Mouse (Mus musculus) gastrocnemius, adult 8-10 months (tissue): Measurements from ENCODE around the gene Prss57. TPM values are rescaled to one million over a fixed set of nuclear protein-coding genes. Genes with fewer than 3 reads are reported as not detected.
A peak's percentile ranks its signal among the peaks of the same experiment; 100 is the strongest.
"Not testable (repeated sequence)": the region's sequence is repeated elsewhere in the genome, so short reads cannot be mapped to it uniquely, and the experiment has no call there.

ENCODE experiments used
- DNase-seq, 2 experiments: peaks; one replicate each; pipeline ENCODE4 v3.0.0; 2022; ENCODE audit warnings: low spot score in 2 of 2
- total RNA-seq, 4 experiments: library from RNA; stranded (reverse); gene quantifications; 2 replicates each; pipeline ENCODE4 v1.2.4; 2022

Prss57 gene
- total RNA-seq, 4 experiments from 2014 or later = not detected

DNA sequence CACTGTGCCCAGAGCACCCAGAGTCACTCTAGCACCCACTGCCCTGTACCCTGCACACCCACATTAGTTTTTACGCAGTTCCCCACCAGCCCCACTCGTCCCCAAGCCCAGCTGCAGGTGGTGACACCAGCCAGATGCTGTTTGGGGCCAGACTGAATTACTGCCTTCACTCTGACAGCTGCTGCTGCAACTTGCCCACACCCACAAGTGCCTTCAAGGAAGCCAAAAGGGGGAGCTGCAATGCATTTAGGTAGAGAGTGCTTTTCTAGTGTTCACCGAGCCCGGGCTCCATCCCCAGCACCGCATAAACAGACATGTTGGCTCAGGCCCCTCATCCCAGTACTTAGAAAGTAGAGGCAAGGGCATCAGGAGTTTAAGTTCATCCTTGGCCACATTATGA, 8.8 kb downstream of the Prss57 start:
- DNase-seq = no peak

DNA sequence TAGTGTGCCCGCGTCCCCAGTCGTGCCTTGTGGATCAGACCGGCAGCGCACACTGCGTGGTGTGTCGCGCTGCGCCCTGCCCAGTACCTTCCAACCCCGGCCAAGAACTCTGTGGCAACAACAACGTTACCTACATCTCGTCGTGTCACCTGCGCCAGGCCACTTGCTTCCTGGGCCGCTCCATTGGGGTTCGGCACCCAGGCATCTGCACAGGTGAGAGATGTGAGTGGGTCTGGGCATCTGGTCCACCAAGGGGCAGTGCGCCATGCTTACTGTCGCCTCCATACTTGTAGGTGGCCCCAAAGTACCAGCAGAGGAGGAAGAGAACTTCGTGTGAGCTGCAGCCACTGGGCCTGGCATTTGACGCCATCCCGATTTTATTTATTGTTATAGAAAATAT, 9.6 kb downstream of the Prss57 start:
- DNase-seq = no peak

DNA sequence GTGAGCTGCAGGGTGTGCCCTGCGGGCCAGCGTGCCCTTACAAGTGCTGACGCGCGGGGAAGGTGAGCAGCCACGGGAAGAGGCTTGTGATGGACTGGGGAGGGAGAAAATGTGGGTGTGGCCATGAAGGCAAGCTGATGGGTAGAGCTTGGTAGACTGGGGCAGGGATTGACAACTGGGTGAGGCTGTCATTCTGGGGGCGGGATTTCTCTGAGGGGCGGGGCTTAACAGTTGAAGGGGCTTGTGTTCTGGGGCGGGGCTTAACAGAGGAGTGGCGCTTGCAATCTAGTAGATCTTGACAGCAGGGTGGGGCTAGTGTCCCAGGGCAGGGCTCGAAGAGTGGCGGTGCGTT, 10.1 kb downstream of the Prss57 start:
- DNase-seq = no peak

DNA sequence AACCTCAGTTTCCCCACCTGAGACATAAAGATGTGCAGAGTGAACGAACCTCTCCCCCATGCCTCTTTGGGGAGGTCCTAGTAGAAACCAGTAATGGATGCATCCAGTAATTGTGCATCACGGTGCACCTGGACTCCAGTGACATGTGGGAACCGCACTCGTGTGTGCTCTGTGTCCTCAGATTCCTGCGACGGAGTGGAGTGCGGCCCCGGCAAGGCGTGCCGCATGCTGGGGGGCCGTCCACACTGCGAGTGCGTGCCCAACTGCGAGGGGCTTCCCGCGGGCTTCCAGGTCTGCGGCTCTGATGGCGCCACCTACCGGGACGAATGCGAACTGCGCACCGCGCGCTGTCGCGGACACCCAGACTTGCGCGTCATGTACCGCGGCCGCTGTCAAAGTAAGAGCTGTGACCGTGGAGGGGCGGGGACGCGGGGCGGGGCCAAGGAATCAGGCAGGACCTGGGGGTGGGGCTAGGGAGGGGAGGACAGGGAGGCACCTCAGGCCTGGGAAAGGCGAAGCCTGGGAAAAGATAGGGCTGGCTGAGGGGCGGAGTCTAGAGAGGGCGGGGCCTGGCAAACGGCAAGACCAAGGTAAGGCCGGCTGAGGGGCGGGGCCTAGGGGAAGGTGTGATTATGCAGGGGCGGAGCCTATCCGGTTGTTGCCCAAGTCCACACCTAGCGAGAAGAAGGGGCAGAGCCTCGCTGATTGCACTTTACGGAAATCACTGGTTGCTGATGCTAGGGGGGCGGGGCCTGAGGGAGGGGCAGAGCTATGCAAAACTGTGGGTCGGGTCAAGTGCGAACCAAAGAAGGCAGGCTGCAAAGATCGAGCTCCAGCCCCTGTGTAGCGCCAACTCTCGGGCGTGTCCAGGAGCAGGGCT, 10.7 kb downstream of the Prss57 start:
- peak; percentile 93 to 94 for DNase-seq

DNA sequence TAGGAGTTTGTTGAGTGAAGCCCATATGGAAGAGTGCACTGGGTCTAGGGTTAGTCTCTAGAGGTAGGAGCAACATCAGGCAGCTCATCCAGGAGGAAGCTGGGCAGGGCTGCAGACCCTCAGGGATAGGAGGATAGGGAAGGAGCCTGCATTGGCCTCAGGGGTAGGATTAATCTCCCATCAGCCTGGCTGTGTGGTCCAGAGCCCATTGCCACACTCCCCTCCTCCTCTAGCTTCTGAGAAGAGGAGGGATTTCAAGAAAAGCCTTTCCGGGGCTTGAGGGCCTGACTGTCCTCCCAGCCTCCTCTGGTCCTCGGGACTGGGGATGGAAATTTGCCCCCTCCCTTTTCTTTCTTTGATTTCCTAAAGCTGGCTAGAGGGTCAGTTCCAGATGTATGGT, 11.6 kb downstream of the Prss57 start:
- DNase-seq = no peak

DNA sequence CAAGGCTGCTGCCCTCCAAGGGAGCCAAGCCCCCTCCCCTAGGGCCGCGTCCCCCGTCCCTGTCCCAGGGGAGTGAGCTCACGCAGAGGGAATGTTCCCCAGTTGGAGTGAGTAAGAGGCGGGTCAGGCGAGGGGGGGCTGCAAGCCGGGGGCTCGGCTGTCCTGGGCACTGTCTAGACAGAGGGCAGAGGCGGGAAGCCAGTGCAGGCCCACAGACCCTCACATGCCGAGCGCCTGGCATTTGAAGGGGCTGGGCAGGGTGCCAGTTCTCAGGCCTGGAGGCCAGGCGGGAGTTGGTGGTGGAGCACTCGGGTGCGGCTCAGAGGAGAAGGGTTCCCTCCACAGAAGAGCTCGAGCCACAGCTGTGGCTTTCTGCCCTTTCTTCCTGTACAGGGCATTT, 12.8 kb downstream of the Prss57 start:
- DNase-seq = no peak

DNA sequence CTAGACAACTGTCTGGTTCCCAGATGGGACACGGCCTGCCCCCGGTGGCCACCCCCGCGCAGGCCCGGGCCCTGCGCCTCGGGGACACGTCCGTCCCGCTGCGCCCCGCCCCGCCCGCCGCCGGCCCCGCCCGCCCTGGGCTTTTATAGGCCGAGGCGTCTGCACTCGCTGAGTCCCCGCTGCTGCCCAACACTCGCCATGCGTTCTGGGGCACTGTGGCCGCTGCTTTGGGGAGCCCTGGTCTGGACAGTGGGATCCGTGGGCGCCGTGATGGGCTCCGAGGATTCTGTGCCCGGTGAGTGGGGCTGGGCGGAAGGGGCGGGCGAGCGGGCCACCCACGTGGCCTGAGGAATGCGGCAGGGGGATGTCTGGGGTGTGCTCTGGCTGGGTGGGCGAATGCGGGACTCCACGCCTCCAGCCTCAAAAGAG, 13.6 kb downstream of the Prss57 start, which contains the start of gene Fstl3:
Gene Fstl3 (plus strand): TSS at position 170 of the 429 bp plus-strand sequence.
- DNase-seq = no peak

DNA sequence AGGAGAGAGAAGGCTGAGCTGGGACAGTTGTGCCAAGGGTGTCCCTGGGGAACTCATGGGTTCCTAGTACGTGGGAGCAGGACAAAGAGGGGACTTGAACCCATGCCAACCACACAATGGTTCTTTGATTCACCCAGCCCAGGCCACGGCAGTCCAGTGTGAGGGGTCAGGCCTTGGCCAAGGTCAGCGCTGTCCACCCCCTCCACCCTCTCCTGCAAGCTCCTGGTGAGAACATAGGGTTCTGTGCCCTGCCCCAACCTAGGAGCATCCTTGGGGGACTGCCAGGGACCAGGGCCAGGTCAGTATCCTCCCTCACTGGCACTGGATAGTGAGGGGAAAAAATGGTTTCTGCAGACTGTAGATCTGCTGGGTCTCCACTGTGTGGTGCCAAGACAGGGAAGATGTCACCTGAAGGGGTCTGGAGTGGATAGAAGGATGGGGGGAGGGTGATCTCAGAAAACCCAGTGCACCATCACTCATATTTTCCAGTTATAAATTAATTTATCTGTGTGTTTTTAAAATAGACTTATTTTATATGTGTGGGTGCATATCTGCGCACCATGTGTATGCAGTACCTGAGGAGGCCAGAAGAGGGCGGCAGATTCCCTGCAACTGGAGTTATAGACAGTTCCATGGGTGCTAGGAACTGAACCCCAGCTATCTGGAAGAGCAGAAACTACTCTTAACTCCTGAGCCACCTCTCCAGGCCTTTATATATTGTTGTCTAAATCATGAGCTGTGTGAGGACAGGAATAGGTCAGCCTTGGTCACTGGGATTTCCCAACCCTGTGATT, 16.1 kb downstream of the Prss57 start:
- DNase-seq = no peak

DNA sequence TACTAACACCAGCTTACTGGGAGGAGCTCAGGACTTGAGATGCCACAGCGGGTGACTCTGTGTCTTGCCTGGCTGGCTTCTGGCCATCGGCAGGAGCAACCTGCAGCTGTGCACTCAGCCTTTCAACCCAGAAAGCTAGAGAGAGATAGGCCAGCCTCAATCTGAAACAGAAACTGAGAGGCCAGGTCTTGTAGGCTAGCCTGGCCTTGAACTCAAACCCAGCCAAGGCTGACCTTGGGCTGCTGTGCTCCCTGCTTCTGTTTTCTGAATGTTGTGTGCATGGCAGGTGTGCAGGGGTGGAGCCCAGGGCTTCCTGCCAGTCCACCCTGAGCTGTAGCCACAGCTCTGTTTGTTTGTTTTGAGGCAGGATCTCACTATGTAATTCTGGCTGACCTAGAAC, 17.6 kb downstream of the Prss57 start:
- DNase-seq = no peak

DNA sequence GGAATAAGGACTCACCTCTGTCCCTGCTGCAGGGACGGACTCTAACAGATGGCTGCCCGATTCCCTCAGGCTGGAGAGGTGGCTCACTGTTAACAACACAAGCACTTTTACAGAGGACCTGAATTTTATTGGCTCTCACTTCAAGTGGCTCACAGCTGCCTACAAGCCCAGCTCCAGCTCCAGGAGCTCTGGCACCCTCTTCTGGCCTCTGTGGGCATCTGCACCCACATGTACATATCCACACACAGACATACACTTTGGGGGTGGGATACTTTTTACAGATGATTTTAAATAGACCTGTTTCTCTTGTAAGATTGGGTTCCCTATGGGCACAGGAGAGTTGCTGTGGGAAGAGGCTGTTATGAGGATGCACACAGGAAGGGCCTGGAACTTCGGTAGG, 18.4 kb downstream of the Prss57 start:
- DNase-seq = no peak

DNA sequence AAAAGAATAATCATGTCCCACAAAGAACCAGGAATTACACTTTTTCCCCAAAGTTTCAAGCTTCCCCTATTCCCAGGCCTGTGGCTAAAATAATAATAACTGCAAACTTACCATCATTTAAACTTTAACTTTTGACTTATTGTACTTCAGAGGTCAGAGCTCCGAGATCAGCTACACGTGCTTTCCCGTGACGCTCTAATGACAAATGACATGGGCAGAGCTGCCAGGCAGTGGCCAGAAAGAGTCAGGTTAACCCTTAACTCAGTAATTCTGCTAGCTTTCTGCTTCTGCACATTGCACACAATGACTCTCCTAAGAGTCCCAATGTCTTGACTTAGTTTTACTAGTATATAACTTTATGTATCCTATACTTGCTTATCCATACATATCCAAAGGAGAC, 21.4 kb downstream of the Prss57 start:
- DNase-seq = no peak

DNA sequence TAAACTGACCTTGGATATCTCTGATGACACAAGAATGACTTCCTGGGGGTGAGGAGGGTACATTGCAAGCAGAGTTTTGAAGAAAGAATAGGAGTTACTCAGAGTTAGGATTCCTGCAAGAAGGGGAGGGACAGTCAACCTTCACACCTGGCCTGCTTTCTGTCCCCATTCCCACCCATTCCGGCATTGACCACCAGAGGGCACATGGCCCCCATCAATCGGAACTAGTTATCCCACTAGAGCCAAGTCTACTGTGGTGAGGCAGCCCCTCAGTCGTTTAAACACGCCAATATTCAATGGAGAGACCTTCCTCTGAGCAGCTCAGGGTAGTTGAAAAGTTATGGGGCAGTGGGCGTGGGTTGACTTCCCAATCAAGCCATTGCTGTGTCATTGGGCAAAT, 22.4 kb downstream of the Prss57 start:
- peak; percentile 51 to 53 for DNase-seq

DNA sequence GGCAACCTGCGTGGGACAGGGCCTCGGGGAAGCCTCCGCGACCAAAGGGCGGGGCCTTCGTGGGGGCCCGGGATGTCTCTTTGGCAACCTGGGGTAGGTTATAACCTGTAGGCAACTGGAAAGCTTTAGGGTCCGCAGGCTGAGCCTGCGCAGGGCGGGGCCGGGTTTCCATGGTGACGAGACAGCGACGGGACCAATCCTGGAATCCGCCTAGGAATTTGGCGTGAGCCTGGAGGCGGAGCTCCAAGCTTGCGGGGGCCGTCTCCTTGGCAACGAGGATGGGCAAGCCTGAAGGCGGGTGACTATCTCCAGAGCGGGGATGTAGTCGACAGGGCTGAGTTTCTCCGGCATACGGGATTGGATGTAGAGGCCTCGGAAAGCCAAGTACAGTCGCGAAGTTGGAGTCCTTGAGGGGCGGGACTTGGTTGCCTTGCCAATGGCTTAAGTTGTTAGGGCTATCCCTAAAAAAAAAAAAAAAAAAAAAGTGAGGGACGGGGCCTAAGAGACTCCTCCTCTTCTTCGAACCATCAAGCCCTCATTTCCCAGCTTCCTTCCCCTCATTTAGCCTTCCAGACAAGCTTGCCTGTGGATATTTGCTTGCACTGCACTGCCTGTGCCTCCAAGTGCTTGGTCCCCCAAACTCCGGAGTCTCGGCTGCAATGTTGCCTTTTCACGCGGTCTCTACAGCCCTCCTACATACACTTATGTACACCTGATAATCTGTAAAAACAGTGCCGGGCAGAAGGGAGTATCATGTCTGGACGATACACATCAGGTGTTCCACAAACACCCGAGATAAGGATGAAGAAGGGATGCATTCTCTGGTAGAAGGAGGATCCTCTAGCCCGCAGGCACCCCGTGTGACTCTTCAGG, 23.2 kb downstream of the Prss57 start:
- peak; percentile 83 to 90 for DNase-seq

DNA sequence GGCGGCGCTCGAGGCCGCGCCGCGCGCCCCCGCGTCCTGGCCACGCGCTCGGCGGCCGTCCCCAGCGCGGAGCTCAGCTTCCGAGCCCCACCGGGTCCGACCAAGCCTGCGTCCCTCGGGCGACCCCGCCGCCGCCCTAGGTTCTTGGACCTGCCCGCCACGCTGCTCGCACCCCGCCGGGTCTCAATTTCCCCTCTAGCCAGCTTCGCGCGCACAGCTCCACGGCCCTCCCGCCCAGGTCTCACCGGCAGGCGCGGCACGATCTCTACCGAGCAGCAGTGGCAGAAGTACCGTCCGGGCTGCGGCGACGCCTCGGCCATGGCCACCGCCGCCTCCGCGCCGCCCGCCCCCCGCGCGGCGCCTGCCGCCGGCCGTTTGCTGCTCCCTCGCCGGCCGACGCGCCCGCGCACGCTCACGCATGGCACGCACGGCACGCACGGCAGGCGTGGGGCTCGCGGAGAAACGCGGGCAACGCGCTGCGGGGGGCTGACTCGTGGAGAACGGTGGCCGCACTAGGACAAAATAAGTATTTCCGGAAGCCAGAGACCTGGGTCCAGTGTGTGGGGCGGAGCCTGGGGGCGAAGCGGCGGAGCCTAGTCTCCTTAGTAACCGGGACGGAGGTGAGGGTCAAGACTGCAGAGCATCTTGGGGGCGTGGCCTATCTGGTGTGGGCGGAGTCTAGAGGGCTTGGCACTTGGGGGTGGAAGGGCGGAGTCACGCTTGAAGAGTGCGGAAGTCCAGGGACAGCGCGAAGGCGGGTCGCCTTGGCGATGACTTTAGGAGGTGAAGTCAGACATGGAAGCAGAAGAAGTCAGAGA, 24.0 kb downstream of the Prss57 start, which contains the start of gene Rnf126:
Gene Rnf126 (minus strand): TSS at position 445 of the 818 bp plus-strand sequence.
- peak; percentile 99 for DNase-seq

DNA sequence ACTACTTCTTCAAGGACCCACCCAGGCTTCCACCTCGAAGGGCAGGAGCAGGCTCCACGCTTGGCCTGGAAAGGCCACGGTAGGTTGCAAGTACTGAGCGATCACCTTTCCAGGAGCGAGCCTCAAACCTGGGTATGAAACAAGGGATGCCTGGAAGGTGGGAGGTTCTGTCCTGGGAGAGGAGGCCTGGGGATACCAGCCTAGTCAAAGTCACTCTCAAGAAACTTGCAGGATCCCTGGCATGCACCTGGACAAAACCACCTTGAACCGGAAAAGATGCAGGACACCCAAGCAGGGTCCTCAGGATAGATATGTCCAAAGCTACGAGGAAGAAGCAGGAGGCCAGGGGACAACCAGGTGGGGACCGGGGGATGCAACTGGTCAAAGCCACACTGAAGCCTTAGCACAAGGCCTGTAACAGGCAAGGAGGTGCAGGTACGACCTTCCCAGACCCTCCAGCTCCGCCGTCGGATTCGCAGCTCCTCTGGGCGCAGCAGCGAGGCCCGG, 24.7 kb downstream of the Prss57 start:
- DNase-seq = no peak

DNA sequence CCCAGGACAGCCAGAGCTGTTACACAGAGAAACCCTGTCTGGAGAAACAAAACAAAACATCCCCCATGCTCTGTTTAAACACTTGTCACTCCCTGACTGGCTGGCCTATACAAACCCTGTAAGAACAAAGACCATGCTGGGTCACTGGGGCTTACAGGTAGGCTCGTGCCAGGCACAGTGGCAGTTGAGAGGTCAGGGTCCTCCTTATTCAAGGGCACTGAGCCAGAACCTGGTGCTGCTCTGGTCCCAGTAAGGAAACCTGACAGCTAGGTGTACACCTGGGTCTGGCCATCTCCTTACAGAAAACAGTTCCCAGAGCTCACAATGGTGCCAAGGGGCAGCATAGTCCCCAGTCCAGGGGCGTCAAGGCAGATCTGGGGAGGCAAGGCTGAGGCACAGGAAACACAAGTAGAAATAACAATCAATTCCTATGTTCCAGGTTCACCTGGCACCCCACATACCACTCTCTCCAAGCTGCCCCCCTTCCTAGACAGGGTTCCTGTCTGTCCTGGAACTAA, 25.5 kb downstream of the Prss57 start:
- DNase-seq = no peak

DNA sequence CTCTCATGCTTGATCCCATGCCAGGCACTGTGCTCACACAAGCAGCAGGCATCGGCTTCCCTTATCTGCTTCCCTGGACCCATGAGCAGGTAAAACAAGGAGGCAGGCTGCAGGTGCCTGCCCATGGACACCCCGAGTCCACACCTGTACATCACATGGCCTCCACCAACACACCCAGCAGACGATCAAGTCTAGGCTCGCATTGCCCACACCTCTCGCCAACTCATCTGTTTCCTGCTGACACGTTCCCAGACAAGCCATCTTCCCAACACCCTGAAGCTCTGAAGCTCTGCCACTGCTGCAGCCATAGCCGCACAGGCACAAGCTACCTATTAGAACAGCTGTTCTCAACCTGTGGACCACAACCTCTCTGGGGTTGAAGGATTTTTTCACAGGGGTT, 26.5 kb downstream of the Prss57 start:
- no peak for DNase-seq

DNA sequence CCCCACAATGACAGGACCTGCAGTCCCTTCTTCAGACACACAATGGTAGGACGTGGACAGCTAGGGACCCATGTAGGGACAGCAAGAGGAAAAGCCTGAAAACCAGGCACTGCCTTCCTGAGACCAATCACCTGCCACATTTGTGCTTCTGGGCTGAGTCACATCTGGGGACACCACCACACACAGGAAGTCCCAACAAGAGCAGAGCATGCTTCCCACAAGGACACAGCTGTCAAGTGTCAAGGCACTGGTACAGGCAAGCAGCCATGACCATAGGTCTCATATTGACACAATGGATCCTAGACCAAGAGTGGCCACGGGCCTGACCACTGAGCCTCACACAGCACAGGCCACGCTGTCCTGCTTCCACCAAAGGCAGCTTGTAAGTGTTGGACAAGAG, 27.9 kb downstream of the Prss57 start:
- no peak for DNase-seq

DNA sequence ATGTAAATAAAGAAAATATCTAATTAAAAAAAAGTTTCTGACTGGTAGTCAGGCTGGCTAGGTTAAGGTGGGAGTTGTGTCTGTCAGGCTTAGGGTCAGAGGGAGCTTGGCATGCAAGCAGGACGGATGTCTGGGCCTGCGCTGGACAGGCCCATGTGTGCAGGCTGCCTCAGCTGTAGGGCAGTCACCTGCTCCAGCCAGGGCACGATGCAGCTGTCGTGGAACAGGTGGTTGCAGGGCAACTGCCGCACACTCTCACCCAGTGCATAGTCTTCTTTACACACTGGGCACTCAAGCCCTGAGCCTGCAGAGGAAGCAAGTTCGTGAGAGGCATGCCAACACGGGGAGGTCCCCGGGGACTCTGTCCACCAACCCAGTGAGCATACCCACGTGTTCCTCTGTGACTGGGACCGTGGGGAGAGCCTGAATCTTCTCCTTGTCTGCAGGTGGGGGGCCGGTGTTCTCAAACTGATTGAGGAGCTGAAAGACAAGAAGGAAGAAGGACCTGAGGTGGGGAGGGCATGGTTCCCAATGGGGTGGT, 30.1 kb downstream of the Prss57 start:
- DNase-seq = no peak

DNA sequence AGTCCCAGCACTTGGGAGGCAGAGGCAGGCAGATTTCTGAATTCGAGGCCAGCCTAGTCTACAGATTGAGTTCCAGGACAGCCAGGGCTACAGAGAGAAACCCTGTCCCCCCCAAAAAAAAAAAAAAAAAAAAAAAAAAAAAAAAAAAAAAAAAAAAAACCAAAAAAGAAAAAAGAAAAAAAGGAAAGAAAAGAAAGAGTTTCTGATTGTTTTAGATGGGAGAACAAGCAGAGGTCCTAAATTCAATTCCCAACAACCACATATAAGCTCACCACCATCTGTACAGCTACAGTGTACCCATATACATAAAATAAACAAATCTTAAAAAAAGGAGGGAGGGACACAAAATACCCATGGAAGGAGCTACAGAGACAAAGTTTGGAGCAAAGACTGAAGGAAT, 31.1 kb downstream of the Prss57 start:
- DNase-seq = not testable (repeated sequence)
